Mouse (Mus musculus) hematopoietic stem cell, adult 5-6 weeks (primary cell): ENCODE data around the gene Trpv1. TPM values are rescaled to one million over a fixed set of nuclear protein-coding genes. Genes with fewer than 3 reads are reported as not detected.

ENCODE experiments used
- ATAC-seq, 2 experiments: fragments of 125-278 bp in 1 of 2; replicated peaks in 1 of 2; 2 replicates each; pipeline ENCODE4 v1.8.0; 2016 to 2017; ENCODE audit warnings: inconsistent platforms in 2 of 2, mild to moderate bottlenecking in 2 of 2, moderate number of reproducible peaks in 2 of 2, low read depth in 1 of 2, moderate TSS enrichment in 1 of 2; ENCODE audit not compliant: low FRiP score in 2 of 2, poor library complexity in 2 of 2, severe bottlenecking in 2 of 2, insufficient read depth in 1 of 2, low TSS enrichment in 1 of 2
- total RNA-seq: library from RNA; stranded (forward); fragments of 172-1452, 232-1000 nt; gene quantifications from 2 replicates; pipeline ENCODE4 v1.2.3, GENCODE M21; 2017

Gene Trpv1
- total RNA-seq = not detected in 2 replicates

DNA sequence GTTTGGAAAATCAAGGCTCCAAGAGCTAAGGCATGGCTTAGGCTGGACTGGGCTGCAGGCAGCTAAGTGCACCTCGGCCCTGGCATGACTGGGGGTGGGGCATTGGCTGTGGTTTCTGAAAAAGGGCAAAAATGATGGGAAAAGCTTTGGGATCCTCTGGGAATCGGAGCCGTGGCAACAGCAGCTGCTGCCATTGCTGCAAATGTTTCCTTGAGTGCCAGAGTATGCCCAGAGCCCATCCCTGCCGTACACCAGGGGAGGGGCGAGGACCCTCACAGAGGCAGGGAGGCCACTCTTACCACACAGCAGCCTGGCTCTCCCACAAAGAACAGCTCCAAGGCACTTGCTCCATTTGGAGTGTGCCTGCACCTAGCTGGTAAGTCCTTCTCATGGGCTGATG is at the start of gene Trpv1:
Gene Trpv1 (plus strand): TSS at position 301 of the 400 bp plus-strand sequence.
- no peak for ATAC-seq

DNA sequence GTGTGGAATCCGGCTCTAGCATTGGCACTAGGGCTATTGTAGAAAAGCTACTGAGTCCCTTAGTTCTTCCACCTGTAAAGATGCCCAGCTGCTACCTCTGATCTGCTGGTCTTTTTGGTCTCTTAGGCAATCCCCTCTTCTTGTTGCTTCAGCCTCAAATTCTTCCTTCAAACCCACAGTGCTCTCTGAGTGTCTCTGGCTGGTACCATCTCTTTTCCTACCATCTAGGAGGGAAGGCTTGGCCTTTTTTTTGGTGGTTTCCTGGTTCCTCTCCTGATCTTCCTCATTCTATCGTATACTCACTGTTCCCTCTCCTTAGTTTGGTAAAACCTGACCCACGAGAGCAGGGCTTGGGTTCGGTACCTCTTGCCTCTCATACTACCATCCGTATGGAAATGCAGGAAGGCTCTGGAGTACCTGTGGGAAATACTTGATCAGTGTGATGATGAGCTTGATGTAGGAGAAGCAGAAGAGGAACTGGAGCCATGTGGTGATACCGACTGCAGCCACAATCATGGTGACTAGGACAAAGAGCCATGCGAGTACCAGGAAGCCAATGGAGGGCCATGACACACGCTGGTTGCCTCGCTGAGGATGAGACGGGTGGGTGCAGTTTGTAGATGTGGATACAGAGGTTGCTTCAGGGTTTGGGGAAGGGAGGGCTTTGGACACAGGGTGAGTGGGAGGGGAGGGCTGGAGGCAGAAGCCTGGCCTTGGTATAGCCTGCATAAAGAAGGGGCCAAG is 48.0 kb upstream of the Trpv1 start:
- peak in 1 of 2 experiments; percentile 11; a peak in 1 of 4 replicates for ATAC-seq

DNA sequence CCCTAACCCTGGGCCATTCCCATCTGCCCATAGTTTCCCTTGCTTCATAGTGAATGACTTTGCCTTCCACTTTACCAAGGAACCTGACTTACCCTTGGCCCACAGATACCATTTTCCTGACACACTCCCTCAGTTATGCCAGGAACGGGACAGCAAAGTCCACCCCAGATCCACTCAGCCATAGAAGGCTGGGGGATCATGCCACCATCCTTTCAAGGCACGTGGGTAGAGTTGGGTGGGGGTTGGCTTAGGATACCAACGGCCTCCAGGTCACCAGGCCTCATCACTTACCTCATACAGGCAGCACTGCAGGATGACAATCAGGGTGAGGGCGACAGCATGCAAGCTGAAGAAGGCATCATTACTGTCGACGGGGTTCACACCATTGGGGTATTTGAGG is 46.9 kb upstream of the Trpv1 start:
- no peak for ATAC-seq

DNA sequence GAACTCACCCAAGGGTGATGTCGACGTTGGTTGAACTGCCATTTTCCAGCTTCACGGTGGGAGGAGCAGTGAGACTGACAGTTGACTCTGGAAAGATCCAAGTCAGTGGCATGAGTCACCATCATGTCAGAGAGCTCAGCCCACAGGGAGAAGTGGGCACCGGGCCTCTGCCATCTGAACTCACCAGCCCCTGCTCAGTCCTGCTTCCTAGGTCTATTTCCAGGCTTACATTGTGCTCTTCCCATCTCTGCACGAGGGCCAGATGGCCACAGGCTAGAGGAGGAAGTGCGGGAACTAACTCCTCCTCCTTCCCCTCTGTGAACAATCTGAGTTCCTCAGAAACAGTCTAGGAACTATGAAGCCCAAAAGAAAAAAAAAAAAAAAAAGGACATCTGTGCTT is 41.0 kb upstream of the Trpv1 start:
- peak in 1 of 2 experiments; percentile 37; a peak in 1 of 4 replicates for ATAC-seq

DNA sequence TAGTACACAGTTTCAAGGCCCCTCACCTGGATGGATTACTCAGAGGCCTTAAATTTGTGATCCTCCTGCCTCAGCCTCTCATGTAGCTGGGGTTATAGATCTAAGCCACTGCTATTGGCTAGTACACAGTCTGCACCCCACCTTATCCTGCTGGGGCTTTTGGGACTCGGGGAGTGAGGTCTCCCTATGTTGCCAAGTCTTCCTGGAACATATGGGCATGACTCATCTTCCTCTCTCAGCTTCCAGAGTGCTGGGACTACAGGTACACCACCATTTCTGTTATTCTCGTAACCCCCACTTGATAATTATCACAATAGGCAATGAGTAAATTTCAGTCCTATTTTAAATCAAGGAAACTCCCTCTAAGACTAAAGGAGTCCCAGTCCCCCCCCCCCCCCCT is 39.6 kb upstream of the Trpv1 start:
- ATAC-seq = no peak

DNA sequence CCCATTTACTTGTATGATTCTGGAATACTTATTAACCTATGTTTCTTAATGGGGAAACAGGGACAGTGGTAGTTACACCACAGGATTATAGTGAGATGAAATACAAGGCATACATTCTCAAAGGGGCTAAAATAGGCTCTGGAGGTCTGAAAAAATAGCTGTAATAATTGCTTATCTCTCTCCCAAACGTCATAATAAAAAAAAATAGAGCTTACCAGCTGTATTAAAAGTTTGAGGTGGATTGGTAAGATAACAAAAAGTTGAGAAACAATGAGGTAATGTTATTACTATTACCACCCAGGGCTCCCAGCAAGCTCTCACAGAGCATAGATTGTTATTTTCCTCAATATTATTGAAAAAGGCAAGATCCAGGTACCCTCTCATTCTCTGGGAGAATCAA is 35.9 kb upstream of the Trpv1 start:
- no peak for ATAC-seq

DNA sequence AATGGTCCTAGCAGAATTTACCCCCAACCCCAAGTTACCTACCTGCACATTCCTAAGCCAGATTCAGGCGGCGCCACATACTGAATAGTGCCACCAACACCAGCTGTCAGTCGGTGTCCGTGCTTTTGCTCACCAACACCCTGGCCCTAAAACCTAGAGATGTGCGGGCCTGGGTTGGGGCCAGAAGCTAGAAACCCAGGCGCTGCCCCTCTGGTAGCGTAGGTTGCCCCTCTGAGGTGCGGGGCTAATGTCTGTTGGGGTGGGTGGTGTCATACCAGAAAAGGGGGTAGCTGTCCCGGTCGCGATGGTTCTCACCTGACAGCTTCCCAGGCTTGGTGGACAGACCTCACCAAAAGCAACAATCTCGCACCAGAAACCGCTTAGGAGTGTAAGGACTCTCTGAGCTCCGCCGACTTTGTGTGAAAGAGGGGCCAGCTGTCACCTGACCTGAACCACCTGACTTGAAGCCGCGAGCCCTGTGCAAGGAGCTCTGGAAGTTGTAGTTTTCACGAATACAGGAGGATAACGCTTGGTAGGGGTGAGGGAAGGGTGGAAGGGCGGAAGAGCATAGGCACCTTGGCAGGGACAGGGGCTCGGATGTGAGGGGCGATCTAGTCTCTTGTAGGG is 35.4 kb upstream of the Trpv1 start, which contains the start of gene Ctns:
Gene Ctns (minus strand): TSS at position 440 of the 627 bp plus-strand sequence.
- peak; percentile 89 to 92 for ATAC-seq

DNA sequence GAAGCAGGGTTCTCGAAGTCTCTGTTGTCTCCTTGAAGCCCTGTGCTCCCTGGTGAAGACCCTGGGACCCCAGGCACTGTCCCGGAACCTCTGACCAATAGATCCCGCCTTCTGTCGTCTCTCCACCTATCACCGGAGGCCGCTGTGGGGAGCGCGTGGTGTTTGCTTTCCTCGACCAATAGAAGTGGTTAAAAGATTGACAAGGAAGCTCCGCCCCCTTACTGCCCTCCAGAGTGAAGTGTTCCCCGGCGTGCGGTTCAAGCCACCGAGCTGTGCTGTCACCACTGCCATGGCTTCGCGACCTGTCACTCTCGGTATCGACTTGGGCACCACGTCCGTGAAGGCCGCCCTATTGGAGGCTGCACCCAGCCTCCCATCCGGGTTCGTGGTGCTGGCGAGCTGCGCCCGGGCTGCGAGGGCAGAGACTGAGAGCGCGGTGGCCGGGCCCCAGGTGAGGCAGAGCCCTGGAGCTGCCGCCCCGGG is 34.8 kb upstream of the Trpv1 start, which contains the start of gene Shpk:
Gene Shpk (plus strand): TSS at position 231 of the 483 bp plus-strand sequence.
- ATAC-seq = peak; percentile 97

DNA sequence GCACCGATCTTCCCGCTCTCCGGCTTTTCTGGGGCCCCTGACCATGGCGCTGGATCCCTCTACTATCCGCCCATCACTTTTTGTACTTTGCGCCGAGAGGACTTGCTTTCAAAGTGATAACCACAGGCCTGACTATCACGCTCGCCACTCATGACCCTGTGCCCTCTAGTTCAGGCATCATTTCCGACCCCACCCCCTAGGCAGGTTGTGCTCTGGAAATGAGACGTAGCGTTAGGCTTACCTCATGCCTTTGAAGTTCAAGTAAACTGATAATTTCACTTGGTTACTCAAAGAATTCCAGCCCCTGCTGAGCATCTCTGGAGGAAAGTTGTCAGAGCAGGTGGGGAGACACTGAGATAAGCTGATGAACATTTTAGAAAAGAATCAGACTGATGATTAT is 34.2 kb upstream of the Trpv1 start:
- peak in 1 of 2 experiments; percentile 19; a peak in 1 of 4 replicates for ATAC-seq

DNA sequence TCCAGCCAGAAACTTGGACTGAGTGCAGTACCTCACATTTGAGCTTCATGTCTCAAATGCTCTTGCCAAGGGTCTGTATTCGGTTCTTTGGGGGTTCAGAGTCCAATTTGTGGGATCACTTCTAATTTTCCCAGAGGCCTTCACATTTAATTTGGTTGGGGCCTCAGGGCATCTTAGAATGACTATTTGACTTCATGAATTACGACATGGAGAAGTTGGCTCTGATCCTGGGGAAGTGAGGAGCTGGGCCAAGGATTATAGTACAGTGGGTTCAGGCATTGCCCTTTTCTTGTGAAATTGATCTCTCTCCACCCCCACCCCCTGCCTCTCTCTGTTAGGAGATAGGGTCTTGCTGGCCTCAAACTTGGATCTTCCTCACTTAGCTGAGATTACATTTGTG is 33.1 kb upstream of the Trpv1 start:
- no peak for ATAC-seq

DNA sequence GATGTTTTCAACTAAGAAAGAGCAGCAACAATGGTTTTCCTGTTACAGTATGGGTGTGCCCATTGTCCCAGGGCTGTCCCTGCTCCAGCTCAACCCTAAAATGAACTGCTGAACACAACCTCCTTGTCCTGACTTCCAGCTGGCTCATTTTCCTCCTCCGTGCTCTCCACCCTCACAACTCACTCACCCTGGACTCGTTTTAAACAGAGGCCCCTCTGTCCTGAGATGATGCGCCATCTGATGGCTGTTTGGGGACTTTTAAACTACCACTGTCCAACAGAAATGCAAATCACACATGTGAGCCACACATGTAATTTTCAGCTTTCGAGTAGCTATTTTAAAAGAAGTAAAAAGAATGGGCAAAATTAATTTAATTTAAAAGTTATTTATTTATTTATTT is 32.5 kb upstream of the Trpv1 start:
- ATAC-seq = no peak

DNA sequence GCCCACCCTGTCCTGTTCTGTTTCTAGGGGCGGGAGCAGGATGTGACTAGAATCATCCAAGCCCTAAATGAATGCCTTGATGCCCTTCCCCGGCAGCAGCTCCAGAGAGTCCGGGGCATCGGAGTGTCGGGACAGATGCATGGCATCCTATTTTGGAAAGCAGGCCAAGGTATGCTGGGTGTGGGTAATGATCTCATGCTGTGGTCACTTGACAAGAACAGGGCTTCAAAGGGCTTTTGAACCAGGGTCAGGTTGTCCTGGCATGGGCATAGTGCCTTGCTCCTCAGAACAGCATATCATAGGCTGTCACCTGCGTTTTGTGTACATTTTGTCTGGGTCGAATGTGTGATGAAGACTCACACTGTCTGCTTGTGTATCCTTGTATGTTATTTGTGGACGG is 30.2 kb upstream of the Trpv1 start:
- ATAC-seq = no peak

DNA sequence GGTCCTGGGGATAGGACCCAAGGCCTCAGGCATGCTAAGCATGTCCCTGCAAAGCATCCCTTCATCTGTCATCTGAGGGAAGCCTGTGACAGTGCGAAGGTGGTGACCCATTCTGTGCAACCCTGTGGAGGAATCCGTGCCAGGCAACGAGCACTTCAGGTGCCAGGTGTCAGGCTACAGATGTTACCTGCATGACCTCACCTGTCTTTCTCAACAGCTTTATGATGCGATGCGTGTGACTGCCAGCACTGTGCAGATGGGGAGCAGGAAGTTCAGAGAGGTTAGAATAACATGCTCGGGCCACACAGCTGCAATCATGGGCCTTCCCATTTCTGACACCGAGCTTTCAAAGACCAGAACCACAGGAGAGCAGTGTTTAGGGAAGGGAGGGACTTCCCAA is 28.9 kb upstream of the Trpv1 start:
- ATAC-seq = no peak

DNA sequence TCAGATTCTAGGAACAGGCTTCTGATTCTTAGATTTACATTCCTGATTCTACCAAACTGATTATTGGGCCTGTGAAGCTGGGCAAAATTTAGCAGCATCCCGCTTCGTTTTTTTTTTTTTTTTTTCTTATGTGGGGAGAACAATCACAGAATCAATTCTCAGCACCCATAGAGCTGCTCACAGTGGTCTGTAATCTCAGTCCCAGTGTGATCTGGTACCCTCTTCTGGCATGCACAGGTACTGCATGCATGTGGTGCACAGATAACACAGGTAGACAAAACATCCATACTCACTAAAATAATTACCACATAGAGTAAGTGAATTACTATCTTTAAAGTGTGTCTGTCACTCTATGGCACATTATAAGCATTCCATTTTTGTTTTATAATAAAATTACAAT is 26.5 kb upstream of the Trpv1 start:
- ATAC-seq = no peak

DNA sequence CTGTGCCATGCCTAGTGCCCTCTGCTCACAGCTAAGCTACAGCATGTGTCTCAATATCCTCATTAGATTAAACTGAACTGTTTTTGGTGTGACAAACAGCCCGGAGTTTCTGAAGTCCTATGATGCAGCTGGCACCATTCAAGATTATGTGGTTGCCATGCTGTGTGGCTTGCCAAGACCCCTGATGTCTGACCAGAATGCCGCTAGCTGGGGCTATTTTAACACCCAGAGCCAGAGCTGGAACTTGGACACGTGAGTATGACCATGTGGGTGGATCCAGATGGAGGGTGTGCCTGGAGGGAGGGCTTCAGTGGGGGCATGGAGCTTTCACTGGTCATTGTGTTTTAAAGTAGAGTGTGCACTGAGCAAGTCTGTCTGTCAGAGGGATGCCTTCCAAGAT is 20.1 kb upstream of the Trpv1 start:
- no peak for ATAC-seq

DNA sequence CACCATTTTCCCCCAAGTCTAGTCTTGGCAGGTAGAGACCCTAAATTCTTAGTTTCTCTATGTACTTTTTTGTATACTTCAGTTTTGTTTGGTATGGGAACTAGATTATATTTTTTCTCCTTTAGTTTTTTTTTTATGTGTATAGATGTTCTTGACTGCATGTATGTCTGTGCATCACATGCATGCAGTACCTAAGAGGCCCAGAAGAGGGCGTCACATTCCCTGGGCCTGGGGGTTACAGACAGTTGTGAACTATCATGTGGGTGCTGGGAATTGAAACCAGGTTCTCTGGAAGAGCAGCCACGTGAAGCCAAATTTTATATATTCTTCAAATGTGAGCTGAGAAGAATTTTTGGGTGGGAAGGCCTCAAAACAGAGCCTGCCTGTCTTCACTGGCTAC is 14.4 kb upstream of the Trpv1 start:
- no peak for ATAC-seq

DNA sequence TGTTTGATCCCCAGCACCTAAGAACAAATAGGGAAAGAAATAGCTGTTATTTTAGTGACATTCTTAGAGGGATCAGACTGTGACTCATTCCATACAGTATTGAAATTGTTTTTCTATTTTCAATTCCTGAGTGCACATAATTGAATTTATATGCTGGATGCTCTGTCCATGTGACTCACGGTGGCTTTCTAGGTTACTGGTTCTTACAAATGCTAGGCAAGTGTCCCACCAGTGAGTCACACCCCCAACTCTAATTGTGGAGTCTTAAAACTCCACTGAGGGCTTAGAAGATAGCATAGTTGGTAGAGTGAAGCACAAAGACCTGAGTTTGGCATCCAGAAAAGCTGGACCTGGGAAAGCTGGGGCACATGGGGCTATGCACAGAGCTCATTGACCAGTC is 13.4 kb upstream of the Trpv1 start:
- no peak for ATAC-seq

DNA sequence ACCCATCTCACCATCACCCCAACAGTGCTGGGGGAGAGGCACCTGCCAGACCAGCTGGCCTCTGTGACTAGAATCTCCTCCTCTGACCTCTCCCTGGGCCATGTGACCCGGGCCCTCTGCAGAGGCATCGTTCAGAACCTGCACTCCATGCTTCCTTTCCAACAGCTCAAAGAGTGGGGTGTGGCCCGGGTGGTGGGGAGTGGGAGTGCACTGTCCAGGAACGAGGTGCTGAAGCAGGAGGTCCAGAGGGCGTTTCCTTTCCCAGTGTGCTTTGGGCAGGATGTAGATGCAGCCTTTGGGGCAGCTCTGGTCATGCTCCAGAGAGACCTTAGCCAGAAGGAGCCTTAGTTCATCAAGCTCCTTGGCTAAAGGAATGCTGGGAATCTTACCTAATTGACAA is 11.2 kb upstream of the Trpv1 start:
- no peak for ATAC-seq

DNA sequence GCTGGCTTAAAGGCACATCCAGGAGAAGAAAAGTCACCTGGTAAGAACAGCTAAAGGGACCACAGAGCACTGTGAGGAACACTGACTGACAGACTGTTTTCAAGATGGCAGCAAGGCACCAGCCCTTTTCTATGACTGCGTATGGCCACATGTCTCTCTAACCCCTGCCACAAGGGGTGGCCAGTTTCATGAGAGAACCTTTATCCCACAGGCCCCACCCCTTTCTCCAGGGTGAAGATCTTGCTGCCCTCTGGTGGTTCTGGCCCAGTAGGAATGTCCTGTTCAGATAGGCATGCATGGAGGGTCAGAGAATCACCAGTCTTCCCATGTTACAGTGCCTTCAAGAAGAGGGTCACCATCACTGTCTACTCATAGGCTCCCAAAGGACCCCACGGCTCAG is 10.1 kb upstream of the Trpv1 start:
- ATAC-seq = peak in 1 of 2 experiments; percentile 60; a peak in 2 of 4 replicates
